Mouse (Mus musculus) embryonic fibroblast, embryonic 13.5 days (primary cell): ENCODE measurements around the gene Rplp2.

Source experiments
- CTCF ChIP-seq: IDR thresholded peaks from 2 replicates; pipeline ENCODE4 v1.5.1; 2011; ENCODE audit warnings: mild to moderate bottlenecking, control low read depth, low read length, moderate library complexity, borderline replicate concordance; ENCODE audit not compliant: insufficient read depth
- POLR2A ChIP-seq: IDR thresholded peaks from 2 replicates; pipeline ENCODE4 v1.6.1; 2011; ENCODE audit warnings: low read depth, mild to moderate bottlenecking, control low read depth, low read length, moderate library complexity

DNA sequence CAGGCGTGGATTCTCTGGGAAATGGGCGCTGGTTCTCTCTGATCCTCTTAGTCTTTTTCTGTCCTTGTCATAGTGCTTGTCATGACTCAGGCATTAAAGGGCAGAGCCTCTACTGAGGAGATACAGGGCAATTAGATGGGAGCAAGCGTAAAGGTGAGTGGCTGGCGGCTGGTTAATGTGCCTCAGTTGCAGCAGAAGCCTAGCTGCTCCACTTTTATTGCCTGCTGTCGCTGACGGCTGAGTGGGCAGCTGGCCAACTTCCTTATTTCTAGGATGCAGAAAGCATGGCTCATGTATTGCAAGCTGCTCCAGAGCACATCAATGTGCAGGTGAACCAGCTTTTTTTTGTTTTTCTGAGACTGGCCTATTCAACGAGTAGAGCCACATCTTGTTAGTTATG lies 28.2 kb upstream of the Rplp2 start:
- TF ChIP-seq CTCF (no peak), POLR2A (no peak)
